Mouse (Mus musculus) lung, postnatal 0 days (tissue): Measurements from ENCODE around the gene Rpl23. TPM values are rescaled to one million over a fixed set of nuclear protein-coding genes. Genes with fewer than 3 reads are reported as not detected.

Source experiments
- ATAC-seq: fragments of 200-750 bp; cut with Nextera tagmentation; 2 replicates; pipeline ENCODE4 v1.8.0; 2017; ENCODE audit warnings: moderate library complexity
- DNase-seq: peaks from one replicate; pipeline ENCODE4 v3.0.0-alpha.2; 2016; ENCODE audit warnings: low spot score
- H3K27ac ChIP-seq: fragments of 300-500 bp; sonication (generic); 2 replicates; pipeline ENCODE4 v1.5.1; 2014; ENCODE audit warnings: antibody characterized with exemption, mild to moderate bottlenecking, low read length, mixed read lengths
- H3K27me3 ChIP-seq: fragments of 300-500 bp; sonication (generic); replicated peaks from 2 replicates; pipeline ENCODE4 v1.6.1; 2014; ENCODE audit warnings: low read length, mixed read lengths; ENCODE audit not compliant: insufficient read depth
- H3K36me3 ChIP-seq: fragments of 300-500 bp; sonication (generic); 2 replicates; pipeline ENCODE4 v1.6.1; 2014; ENCODE audit warnings: low read length, mixed read lengths; ENCODE audit not compliant: insufficient read depth
- H3K4me1 ChIP-seq: fragments of 300-500 bp; sonication (generic); 2 replicates; pipeline ENCODE4 v1.6.1; 2014; ENCODE audit warnings: antibody characterized with exemption, low read depth, low read length, mixed read lengths; ENCODE audit not compliant: insufficient read depth
- H3K4me2 ChIP-seq: fragments of 300-500 bp; sonication (generic); replicated peaks from 2 replicates; pipeline ENCODE4 v1.6.1; 2014; ENCODE audit warnings: low read depth, mild to moderate bottlenecking, low read length, moderate library complexity, mixed read lengths
- H3K4me3 ChIP-seq: fragments of 300-500 bp; sonication (generic); 2 replicates; pipeline ENCODE4 v1.5.1; 2014; ENCODE audit warnings: low read depth, low read length
- H3K9ac ChIP-seq: fragments of 300-500 bp; sonication (generic); replicated peaks from 2 replicates; pipeline ENCODE4 v1.6.1; 2014; ENCODE audit warnings: low read depth, mild to moderate bottlenecking
- H3K9me3 ChIP-seq: fragments of 300-500 bp; sonication (generic); 2 replicates; pipeline ENCODE4 v1.6.1; 2016; ENCODE audit warnings: low read length, mixed read lengths
- CTCF ChIP-seq: IDR thresholded peaks from 2 replicates; pipeline ENCODE4 v1.5.1; 2016; ENCODE audit warnings: antibody characterized with exemption, mild to moderate bottlenecking
- EP300 ChIP-seq: IDR thresholded peaks from 2 replicates; pipeline ENCODE4 v1.6.1; 2016; ENCODE audit warnings: antibody characterized with exemption, mild to moderate bottlenecking, control low read depth
- WGBS: fragments of 180-500 bp; shearing (Covaris S2); extraction: QIAGEN DNeasy Blood & Tissue Kit; methylation state at CpG from one replicate; pipeline ENCODE4 v1.1.7; 2014; 5-methylcytosine and 5-hydroxymethylcytosine counted together
- polyA plus RNA-seq: library from polyadenylated mRNA; unstranded; fragments of >200 nt; fragmentation: Nextera tagmentation; extraction: Ambion mirVana; gene quantifications from 2 replicates; pipeline ENCODE4 v1.2.1, GENCODE M21; 2015

The Rpl23 gene
- polyA plus RNA-seq = 464 and 478 TPM in 2 replicates

DNA sequence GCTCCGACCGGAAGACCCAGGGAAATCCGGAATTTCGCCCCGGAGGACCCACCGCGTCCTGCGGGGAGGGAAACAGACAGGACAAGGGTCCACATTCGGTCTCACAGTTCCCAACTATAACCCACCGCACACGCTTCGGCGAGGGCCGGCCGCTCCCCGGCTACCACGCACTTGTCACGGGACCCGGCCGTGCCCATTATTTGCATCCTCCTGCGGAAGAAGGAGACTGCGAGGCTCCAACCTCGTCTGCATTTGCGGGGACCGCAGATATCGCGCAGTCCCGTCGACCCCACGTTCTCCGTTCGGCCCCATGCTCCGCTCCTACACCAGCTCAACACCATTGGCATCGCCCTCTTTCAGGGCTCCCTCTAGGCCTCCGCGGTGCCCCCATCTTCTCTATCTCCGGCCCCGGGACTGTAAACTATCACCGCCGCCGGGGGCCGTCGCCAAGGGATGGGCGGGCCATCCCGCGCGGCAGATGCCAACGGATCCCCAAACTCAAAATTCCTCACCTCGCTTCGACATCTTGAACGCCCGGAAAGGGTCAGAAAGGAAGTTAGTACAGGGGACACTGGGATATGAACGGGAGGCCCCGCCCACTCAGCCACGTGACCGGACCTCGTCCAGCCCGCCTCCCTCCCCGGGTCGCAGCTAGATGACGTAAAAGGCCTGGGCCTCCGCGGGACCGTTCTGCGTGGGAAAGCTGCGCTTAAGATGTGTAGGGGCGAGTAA lies at the start of gene Rpl23:
Rpl23 (minus strand) TSS at position 606 of the 732 bp plus-strand sequence.
- WGBS = under 1% methylated on average over 66 of the region's 67 CpGs
- peak within 1 kb of the TSS; percentile 93 for H3K9ac ChIP-seq
- DNase-seq = peak; percentile 99
- no peaks in the 10 kb centered on the region for H3K9me3 ChIP-seq
- peak within 1 kb of the TSS; percentile 68 for H3K4me3 ChIP-seq
- peaks cover 16% of the 10 kb centered on the region; the same call in 1 of the 2 replicates for H3K36me3 ChIP-seq
- peaks cover 5% of the 10 kb centered on the region; the same call in 1 of the 2 replicates for H3K4me1 ChIP-seq
- H3K27ac ChIP-seq = peak within 1 kb of the TSS; percentile 93
- H3K4me2 ChIP-seq = peak within 1 kb of the TSS; percentile 78
- H3K27me3 ChIP-seq = no peaks in the 10 kb centered on the region
- ATAC-seq = peak; percentile 98
- TF ChIP-seq CTCF (no peak), EP300 (no peak; the same call in 1 of the 2 replicates)

DNA sequence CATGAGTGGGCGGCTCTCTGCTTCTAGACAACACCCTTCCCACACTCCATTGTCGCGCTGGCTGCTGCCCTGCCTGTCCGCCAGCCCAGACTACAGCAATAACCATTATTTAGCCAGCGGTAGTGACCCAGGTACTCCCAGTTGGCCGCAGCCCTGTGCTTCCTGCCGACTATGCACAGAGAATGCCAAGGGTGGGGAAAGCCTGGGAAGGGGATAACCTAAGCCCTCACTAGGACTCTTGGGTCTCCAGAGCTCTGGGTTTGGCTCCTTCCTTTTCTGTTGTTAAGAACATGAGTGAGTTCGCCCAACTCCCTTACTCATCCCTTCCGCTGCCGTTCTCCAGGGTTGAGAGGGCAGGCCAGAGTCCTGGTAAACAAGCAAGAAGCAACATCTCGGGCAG lies 49.8 kb upstream of the Rpl23 start:
- 0 out of 2 replicates have a peak, but pooled peaks have one; percentile 9 for ATAC-seq
- Histone ChIP-seq H3K4me2 (no peak overlapping the region), H3K27me3 (no peaks in the 10 kb centered on the region), H3K4me1 (no peaks in the 10 kb centered on the region; the same call in none of the 2 replicates), H3K9ac (no peak overlapping the region), H3K36me3 (peaks cover 28% of the 10 kb centered on the region), H3K4me3 (no peak overlapping the region), H3K27ac (0 out of 2 replicates have a peak overlapping the region, but pooled peaks have one; percentile 5), H3K9me3 (no peaks in the 10 kb centered on the region)
- DNase-seq = no peak
- TF ChIP-seq CTCF (no peak), EP300 (no peak)
- 66% methylated on average over 11 of the region's 11 CpGs for WGBS

DNA sequence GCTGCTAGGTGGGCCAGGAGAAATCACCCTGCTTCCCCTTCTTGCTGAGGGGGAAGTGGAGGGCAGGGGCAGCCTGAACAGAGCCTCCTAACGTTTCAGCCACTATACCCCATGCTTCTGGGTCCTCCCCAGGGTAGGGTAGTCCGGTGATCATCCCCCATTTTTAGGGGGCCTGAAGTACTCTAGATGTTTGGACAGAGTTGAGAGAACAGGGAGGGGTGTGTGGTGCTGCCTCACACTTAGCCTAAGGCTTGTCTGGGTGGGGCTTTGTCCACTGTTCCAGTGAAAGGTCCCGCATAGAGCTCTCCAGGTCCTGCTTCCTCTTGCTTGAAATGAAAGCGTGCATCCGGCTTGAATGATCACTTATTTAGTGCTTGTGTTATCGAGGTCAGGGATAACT lies 48.3 kb upstream of the Rpl23 start:
- no peaks in the 10 kb centered on the region for H3K9me3 ChIP-seq
- 51% methylated on average over 6 of the region's 6 CpGs for WGBS
- no peak overlapping the region for H3K4me3 ChIP-seq
- H3K27me3 ChIP-seq = no peaks in the 10 kb centered on the region
- ATAC-seq (no peak), DNase-seq (no peak)
- 0 out of 2 replicates have a peak overlapping the region, but pooled peaks have one; percentile 14 for H3K27ac ChIP-seq
- peaks cover 38% of the 10 kb centered on the region for H3K36me3 ChIP-seq
- H3K4me1 ChIP-seq = no peaks in the 10 kb centered on the region; the same call in none of the 2 replicates
- TF ChIP-seq CTCF = no peak
- TF ChIP-seq EP300 = no peak
- no peak overlapping the region for H3K4me2 ChIP-seq
- no peak overlapping the region for H3K9ac ChIP-seq

DNA sequence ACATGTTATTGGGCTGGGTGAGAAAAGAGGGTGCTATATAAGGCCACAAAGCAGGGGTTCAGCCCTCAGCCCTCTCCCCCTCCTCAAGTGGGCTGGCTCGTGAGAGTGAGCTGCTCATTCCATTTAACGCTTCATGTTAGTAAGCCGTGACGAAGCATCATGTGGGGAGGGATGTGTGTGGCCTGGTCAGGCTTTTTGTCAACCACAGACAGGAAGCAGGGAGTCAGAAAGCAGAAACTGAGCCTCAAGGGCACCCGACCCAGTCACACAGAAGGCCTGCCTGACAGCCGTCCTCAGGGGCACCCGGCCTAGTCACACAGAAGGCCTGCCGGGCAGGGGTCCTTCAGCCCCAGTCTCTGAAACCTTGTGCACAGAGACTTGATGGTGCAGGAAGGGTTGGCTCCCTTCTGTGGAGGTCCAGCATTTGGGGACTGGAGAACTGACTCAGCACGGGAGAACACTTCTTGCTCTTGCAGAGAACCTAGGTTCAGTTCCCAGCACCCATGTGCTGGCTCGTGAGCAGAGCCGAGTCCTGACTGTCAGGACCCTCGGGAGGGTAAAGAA lies 47.8 kb upstream of the Rpl23 start:
- H3K27me3 ChIP-seq = no peaks in the 10 kb centered on the region
- H3K9ac ChIP-seq = no peak overlapping the region
- ATAC-seq (no peak), DNase-seq (no peak)
- H3K4me3 ChIP-seq = no peak overlapping the region
- 72% methylated on average over 12 of the region's 12 CpGs for WGBS
- no peak overlapping the region for H3K4me2 ChIP-seq
- no peaks in the 10 kb centered on the region; the same call in none of the 2 replicates for H3K4me1 ChIP-seq
- peaks cover 38% of the 10 kb centered on the region for H3K36me3 ChIP-seq
- TF ChIP-seq CTCF (no peak), EP300 (no peak)
- H3K27ac ChIP-seq = 0 out of 2 replicates have a peak overlapping the region, but pooled peaks have one; percentile 14
- no peaks in the 10 kb centered on the region for H3K9me3 ChIP-seq

DNA sequence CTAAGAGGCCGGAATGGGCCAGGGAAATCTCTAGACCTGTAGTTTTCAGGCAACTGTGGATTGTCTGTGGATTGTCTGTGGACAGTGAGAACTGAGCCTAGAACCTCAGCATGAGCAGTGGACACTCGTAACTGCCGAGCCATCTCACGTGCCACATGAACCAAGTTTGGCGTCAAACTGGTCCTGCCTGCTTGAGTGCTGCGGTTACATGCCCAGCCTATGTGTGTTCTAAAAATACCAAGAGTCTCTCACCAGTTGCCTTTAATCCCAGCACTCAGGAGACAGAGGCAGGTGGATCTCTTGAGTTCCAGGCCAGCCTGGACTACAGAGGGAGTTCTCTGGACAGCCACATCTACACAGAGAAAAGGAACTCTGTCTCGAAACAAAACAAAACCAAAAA lies 47.1 kb upstream of the Rpl23 start:
- WGBS = 74% methylated on average over 7 of the region's 7 CpGs
- ATAC-seq = no peak
- H3K27ac ChIP-seq = no peak overlapping the region

DNA sequence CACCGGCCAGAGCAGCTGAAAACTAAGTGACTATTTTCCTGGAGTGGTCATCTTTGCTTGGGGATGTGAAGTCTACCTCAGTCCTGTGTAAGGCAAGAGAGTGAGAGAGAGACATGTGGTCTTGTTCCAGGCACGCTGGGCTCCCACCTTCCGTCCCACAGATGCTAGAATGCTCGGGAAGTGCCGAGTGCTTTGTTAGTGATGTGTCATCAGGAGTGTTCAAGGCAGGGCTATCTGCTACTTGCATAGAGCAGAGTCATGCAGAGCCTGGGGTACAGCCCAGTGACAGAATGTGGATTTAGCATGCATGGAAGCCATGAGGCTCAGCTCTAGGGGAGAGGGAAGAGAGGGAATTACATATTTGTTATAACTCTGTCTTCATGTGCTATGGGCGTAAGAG lies 45.4 kb upstream of the Rpl23 start:
- H3K4me1 ChIP-seq = no peaks in the 10 kb centered on the region; the same call in none of the 2 replicates
- WGBS = 87% methylated on average over 6 of the region's 6 CpGs
- H3K9ac ChIP-seq = no peak overlapping the region
- H3K27ac ChIP-seq = no peak overlapping the region
- TF ChIP-seq EP300 (no peak), CTCF (no peak)
- no peaks in the 10 kb centered on the region for H3K27me3 ChIP-seq
- no peak overlapping the region for H3K4me2 ChIP-seq
- no peak for ATAC-seq
- H3K4me3 ChIP-seq = no peak overlapping the region
- H3K36me3 ChIP-seq = peaks cover 43% of the 10 kb centered on the region
- DNase-seq = no peak
- no peaks in the 10 kb centered on the region for H3K9me3 ChIP-seq

More for the DNA sequence above, 47.1 kb upstream of the Rpl23 start:
- Histone ChIP-seq H3K27me3 (no peaks in the 10 kb centered on the region), H3K4me1 (no peaks in the 10 kb centered on the region; the same call in none of the 2 replicates), H3K4me3 (no peak overlapping the region), H3K4me2 (no peak overlapping the region), H3K9me3 (no peaks in the 10 kb centered on the region), H3K9ac (no peak overlapping the region), H3K36me3 (peaks cover 41% of the 10 kb centered on the region)
- DNase-seq = no peak
- TF ChIP-seq CTCF = no peak
- TF ChIP-seq EP300 = no peak
